Mouse (Mus musculus) neural tube, embryonic 14.5 days (tissue): ENCODE data around the gene Mpig6b. TPM values are rescaled to one million over a fixed set of nuclear protein-coding genes. Genes with fewer than 3 reads are reported as not detected.

Experiments
- ATAC-seq: fragments of 200-750 bp; cut with Nextera tagmentation; 2 replicates; pipeline ENCODE4 v1.8.0; 2017; ENCODE audit warnings: low read depth, mild to moderate bottlenecking, moderate TSS enrichment, moderate library complexity
- H3K27ac ChIP-seq: fragments of 300-500 bp; sonication (generic); 2 replicates; pipeline ENCODE4 v1.5.1; 2014; ENCODE audit warnings: low read depth, mild to moderate bottlenecking, control low read depth, low read length, moderate library complexity, mixed read lengths
- H3K27me3 ChIP-seq: fragments of 300-500 bp; sonication (generic); 2 replicates; pipeline ENCODE4 v1.6.1; 2014; ENCODE audit warnings: low read length; ENCODE audit not compliant: control insufficient read depth, insufficient read depth
- H3K36me3 ChIP-seq: fragments of 300-500 bp; sonication (generic); 2 replicates; pipeline ENCODE4 v1.6.1; 2014; ENCODE audit warnings: low read length, mixed read lengths; ENCODE audit not compliant: control insufficient read depth, insufficient read depth
- H3K4me1 ChIP-seq: fragments of 300-500 bp; sonication (generic); 2 replicates; pipeline ENCODE4 v1.6.1; 2014; ENCODE audit warnings: low read length; ENCODE audit not compliant: control insufficient read depth, insufficient read depth
- H3K4me2 ChIP-seq: fragments of 300-500 bp; sonication (generic); 2 replicates; pipeline ENCODE4 v1.6.1; 2014; ENCODE audit warnings: mild to moderate bottlenecking, low read depth, low read length, control low read depth
- H3K4me3 ChIP-seq: fragments of 300-500 bp; sonication (generic); 2 replicates; pipeline ENCODE4 v1.5.1; 2014; ENCODE audit warnings: low read depth, low read length, control low read depth, mixed read lengths
- H3K9ac ChIP-seq: fragments of 300-500 bp; sonication (generic); replicated peaks from 2 replicates; pipeline ENCODE4 v1.6.1; 2014; ENCODE audit warnings: low read depth, mild to moderate bottlenecking, control low read depth, low read length, mixed read lengths
- H3K9me3 ChIP-seq: fragments of 300-500 bp; sonication (generic); 2 replicates; pipeline ENCODE4 v1.6.1; 2016; ENCODE audit warnings: low read length; ENCODE audit not compliant: control insufficient read depth
- WGBS: fragments of 180-500 bp; shearing (Covaris S2); extraction: QIAGEN DNeasy Blood & Tissue Kit; methylation state at CpG from one replicate; pipeline ENCODE4 v1.1.7; 2014; 5-methylcytosine and 5-hydroxymethylcytosine counted together
- polyA plus RNA-seq: library from polyadenylated mRNA; unstranded; fragments of >200 nt; fragmentation: Nextera tagmentation; extraction: Ambion mirVana; gene quantifications from 2 replicates; pipeline ENCODE4 v1.2.1, GENCODE M21; 2014

Gene Mpig6b
- polyA plus RNA-seq, 1 experiment from 2014 or later: 0.15 TPM

DNA sequence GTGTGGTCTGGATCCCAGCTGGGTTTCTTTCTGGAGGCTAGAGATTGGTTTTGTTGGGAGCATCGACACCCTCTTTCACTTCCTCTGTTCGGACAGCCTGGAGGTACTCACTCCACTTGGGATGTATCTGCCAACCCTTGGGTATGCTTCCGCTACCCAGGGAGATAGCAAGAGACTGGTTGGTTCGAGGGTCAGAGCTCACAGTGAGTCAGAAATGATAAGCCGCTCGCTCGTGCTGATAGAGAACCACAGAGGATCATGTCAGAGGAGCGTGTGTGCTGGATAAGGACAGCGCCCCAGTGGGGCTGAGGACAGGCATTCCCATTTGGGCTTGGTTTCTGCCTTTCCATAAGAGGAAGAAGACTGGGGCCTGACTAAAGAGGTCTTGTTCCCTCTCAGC is 13.8 kb upstream of the Mpig6b start:
- ATAC-seq: no peak
- H3K9ac ChIP-seq: no peak overlapping the region
- no peaks in the 10 kb centered on the region for H3K27me3 ChIP-seq
- WGBS: 68% methylated on average over 9 of the region's 9 CpGs
- no peak overlapping the region for H3K4me2 ChIP-seq
- H3K4me3 ChIP-seq: no peak overlapping the region
- H3K4me1 ChIP-seq: peaks cover 5% of the 10 kb centered on the region; the same call in 1 of the 2 replicates
- H3K9me3 ChIP-seq: no peaks in the 10 kb centered on the region
- H3K27ac ChIP-seq: no peak overlapping the region
- H3K36me3 ChIP-seq: no peaks in the 10 kb centered on the region

- no peak within 1 kb of the TSS for H3K9ac ChIP-seq
- ATAC-seq: peak; percentile 38; the same call in 1 of the 2 replicates
- peak within 1 kb of the TSS; percentile 9 for H3K4me3 ChIP-seq
Observed at GRCm38 (mm10) chr17:35077786-35078233, 11.8 kb upstream of the Mpig6b start, which contains the start of gene Ly6g6d. TSS of gene Ly6g6d (minus strand) at chr17:35078065.

GRCm38 (mm10) chr17:35077285-35077684 is 11.3 kb upstream of the Mpig6b start:
- WGBS: 22% methylated on average over 2 of the region's 2 CpGs
- no peak for ATAC-seq

More at GRCm38 (mm10) chr17:35077786-35078233, 11.8 kb upstream of the Mpig6b start, which contains the start of gene Ly6g6d:
- WGBS: 7% methylated on average over 14 of the region's 14 CpGs
- no peaks in the 10 kb centered on the region for H3K27me3 ChIP-seq
- H3K27ac ChIP-seq: no peak within 1 kb of the TSS
- H3K9me3 ChIP-seq: no peaks in the 10 kb centered on the region
- H3K4me1 ChIP-seq: peaks cover 5% of the 10 kb centered on the region; the same call in 1 of the 2 replicates
- no peaks in the 10 kb centered on the region for H3K36me3 ChIP-seq
- peak within 1 kb of the TSS; percentile 15; the same call in 1 of the 2 replicates for H3K4me2 ChIP-seq

DNA sequence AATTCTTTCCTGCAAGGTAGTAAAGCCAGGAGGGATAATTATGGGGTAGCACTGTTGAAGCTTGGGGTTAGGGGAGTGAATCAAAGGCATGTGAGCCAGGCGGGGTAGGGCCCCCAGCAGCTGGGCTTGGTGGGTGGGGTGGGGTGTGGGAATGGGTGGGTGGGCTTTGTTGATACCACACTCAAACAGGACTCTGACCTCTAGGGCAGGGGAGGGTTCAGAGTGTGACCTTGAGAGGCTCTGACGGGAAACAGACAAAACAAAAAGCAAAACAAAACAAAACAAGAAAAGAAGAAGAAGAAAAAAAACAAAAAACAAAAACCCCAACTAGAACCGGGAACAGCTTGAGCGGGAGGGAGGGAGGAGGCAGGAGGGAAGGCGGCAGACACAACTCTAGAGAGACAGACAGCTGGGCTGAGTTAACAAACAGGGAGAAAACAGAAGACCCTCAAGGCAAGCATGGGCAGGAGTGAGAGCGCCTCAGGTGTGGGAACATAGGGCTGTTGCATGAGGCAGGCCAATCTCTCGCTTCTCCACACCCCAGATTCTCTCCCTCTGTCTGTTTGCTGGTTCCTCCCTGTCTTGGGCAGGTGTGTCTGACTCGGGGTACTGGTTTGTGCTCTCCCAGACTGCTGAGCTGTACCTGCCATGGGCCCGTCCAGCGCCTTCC is 10.7 kb upstream of the Mpig6b start, which contains the start of gene Ly6g6e:
Gene Ly6g6e (plus strand): TSS at position 396 of the 670 bp plus-strand sequence.
- WGBS: 31% methylated on average over 10 of the region's 10 CpGs
- Histone ChIP-seq H3K9ac (no peak within 1 kb of the TSS), H3K27me3 (no peaks in the 10 kb centered on the region), H3K9me3 (no peaks in the 10 kb centered on the region), H3K4me3 (peak within 1 kb of the TSS; percentile 9), H3K36me3 (no peaks in the 10 kb centered on the region), H3K4me1 (peaks cover 5% of the 10 kb centered on the region; the same call in 1 of the 2 replicates), H3K27ac (no peak within 1 kb of the TSS), H3K4me2 (peak within 1 kb of the TSS; percentile 15; the same call in 1 of the 2 replicates)
- no peak for ATAC-seq

More at GRCm38 (mm10) chr17:35077285-35077684, 11.3 kb upstream of the Mpig6b start:
- H3K36me3 ChIP-seq: no peaks in the 10 kb centered on the region
- no peak overlapping the region; the same call in 1 of the 2 replicates for H3K4me2 ChIP-seq
- peaks cover 5% of the 10 kb centered on the region; the same call in 1 of the 2 replicates for H3K4me1 ChIP-seq
- no peaks in the 10 kb centered on the region for H3K27me3 ChIP-seq
- no peak overlapping the region for H3K4me3 ChIP-seq
- no peaks in the 10 kb centered on the region for H3K9me3 ChIP-seq
- no peak overlapping the region for H3K27ac ChIP-seq
- H3K9ac ChIP-seq: no peak overlapping the region

DNA sequence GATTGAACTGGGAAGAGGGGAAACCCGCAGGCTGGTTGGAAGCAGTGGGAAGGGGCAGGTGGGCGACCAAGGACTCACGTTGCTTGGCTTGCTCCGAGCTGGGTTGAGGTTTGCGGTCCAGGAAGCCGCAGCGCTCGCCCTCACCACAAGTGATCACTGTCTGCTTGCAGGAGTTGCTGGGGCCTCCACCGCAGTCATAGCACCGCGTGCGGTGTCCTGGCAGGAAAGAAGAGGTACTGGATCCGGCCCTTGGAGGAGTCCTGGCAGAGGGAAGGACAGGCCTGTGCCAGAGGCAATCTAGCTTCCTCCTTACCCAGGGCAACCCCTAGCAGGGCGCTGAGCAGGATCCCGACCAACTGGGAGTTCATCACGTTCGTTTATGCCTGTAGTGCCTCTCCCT is 8.1 kb upstream of the Mpig6b start:
- WGBS: 35% methylated on average over 17 of the region's 17 CpGs
- Histone ChIP-seq H3K4me2 (no peak overlapping the region), H3K9ac (no peak overlapping the region), H3K9me3 (no peaks in the 10 kb centered on the region), H3K36me3 (no peaks in the 10 kb centered on the region), H3K27ac (no peak overlapping the region), H3K27me3 (no peaks in the 10 kb centered on the region), H3K4me3 (no peak overlapping the region), H3K4me1 (peaks cover 5% of the 10 kb centered on the region; the same call in 1 of the 2 replicates)
- no peak for ATAC-seq

- no peaks in the 10 kb centered on the region for H3K9me3 ChIP-seq
- H3K4me2 ChIP-seq: no peak overlapping the region
- ATAC-seq: no peak
- H3K27ac ChIP-seq: no peak overlapping the region
- no peaks in the 10 kb centered on the region for H3K27me3 ChIP-seq
- no peaks in the 10 kb centered on the region for H3K36me3 ChIP-seq
- no peak overlapping the region for H3K9ac ChIP-seq
- no peaks in the 10 kb centered on the region for H3K4me1 ChIP-seq
- 81% methylated on average over 9 of the region's 9 CpGs for WGBS
- H3K4me3 ChIP-seq: no peak overlapping the region
Observed at GRCm38 (mm10) chr17:35071454-35071853, 5.5 kb upstream of the Mpig6b start.

- 68% methylated on average over 6 of the region's 6 CpGs for WGBS
- no peaks in the 10 kb centered on the region for H3K27me3 ChIP-seq
- H3K27ac ChIP-seq: no peak overlapping the region
- H3K36me3 ChIP-seq: no peaks in the 10 kb centered on the region
- H3K4me1 ChIP-seq: no peaks in the 10 kb centered on the region
- no peaks in the 10 kb centered on the region for H3K9me3 ChIP-seq
- no peak overlapping the region for H3K4me2 ChIP-seq
- no peak for ATAC-seq
- no peak overlapping the region for H3K4me3 ChIP-seq
- H3K9ac ChIP-seq: no peak overlapping the region
Observed at GRCm38 (mm10) chr17:35070556-35071229, 4.7 kb upstream of the Mpig6b start.

DNA sequence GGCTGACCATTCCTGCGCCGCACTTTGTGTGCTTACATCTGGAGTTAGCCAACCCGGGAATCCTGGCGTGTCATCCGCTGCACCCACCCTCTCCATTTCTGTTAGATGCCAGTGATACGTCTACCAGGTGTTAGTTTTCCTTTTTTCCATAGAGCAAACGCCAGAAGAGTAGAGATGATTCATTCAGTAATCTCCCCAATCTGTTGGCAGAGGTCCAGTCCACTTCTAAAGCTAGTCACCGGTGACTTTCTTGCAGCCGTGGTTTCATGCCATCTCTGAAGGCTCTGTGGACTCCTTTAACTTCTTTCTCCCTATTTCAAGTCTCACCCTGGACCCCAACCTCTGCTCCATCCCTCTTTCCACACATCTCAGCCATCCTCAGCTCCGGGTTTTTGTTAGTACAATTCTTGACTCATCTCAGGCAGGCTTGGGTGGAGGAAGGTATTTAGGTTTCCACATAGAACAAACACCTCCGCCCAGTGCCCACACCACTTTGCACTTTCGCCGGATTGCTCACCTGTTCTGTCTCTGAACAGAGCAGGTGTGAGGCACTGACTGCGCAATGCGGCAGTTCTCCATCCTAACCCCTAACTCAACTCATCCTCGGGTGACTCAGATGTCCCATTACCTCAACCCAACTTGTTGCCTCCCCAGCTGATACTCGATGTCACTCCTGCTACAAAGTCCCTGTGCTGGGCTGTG is 2.4 kb upstream of the Mpig6b start:
- Histone ChIP-seq H3K27ac (no peak overlapping the region), H3K27me3 (0 out of 2 replicates have a peak, but pooled peaks cover 6% of the 10 kb centered on the region), H3K4me3 (no peak overlapping the region), H3K4me2 (no peak overlapping the region), H3K9me3 (no peaks in the 10 kb centered on the region), H3K36me3 (no peaks in the 10 kb centered on the region), H3K4me1 (0 out of 2 replicates have a peak, but pooled peaks cover 9% of the 10 kb centered on the region), H3K9ac (no peak overlapping the region)
- ATAC-seq: no peak
- WGBS: 86% methylated on average over 17 of the region's 17 CpGs
